Mouse (Mus musculus): ENCODE results near the gene Rabac1.

The Rabac1 gene

DNA sequence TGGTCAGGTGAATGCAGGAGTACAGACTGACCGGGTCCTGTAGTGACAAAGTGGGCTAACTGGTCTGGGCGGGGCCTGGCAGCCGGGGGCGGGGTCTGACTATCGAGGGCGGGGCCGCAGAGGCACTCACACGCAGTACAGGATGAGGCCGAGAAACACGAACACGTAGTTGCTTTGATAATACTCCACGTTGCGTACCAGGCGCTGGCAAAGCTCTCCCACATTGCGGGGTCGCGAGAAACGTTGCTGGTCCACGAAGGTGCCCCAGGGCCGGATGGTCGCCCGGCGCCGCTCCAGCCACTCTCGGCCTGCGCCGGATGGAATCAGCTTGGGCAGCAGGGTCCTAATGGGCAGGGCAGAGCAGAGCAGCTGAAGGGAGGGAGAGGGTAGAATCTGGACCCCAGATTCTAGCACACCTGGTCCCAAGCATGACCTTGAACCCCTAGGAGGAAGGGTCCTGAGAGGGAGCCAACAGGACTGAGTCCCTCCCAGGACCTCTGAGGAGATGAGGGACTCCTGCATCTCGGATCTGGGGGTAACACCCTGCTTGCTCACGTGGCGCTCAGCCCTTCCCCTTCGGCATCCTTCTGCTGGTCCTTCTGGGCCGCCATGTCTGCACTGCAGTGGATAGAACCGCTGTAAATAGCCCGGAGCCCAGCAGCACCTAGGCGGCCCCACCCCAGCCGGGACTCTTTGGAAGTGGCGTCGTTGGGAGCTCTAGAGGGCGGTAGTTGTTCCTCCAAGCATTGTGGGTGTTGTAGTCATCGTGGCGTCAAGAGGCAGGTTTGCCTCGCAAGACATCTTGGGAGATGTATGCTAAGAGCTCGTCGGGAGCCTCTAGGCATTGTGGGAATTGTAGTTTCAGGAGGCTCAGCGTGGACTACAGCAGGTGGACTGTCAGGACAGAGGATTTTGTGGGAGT is at the start of gene Rabac1:
Gene Rabac1, minus strand, starts transcription at position 783 of the 922 bp plus-strand sequence.
- peak; percentile 91 for DNase-seq (ENCODE audit: low spot score)

DNA sequence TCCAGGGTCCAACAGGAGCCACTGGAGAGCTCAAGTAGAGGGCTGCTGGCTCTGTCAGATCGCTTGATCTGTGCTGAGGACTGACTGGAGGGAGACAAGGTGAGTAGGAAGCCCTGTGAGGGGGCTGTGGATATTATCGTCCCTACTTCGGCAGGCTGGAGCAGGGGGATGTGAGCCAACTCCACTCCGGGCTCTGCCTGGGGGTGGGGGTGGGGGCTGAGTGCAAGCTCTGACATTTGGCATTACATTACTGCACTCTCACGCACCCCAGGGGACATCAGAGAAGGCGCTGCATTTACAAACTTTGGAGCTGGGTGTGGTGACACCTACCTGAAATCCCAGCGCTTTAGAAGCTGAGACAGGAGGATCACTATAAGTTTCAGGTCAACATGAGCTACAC is 39.0 kb upstream of the Rabac1 start:
- no peak for DNase-seq (ENCODE audit: low spot score)

DNA sequence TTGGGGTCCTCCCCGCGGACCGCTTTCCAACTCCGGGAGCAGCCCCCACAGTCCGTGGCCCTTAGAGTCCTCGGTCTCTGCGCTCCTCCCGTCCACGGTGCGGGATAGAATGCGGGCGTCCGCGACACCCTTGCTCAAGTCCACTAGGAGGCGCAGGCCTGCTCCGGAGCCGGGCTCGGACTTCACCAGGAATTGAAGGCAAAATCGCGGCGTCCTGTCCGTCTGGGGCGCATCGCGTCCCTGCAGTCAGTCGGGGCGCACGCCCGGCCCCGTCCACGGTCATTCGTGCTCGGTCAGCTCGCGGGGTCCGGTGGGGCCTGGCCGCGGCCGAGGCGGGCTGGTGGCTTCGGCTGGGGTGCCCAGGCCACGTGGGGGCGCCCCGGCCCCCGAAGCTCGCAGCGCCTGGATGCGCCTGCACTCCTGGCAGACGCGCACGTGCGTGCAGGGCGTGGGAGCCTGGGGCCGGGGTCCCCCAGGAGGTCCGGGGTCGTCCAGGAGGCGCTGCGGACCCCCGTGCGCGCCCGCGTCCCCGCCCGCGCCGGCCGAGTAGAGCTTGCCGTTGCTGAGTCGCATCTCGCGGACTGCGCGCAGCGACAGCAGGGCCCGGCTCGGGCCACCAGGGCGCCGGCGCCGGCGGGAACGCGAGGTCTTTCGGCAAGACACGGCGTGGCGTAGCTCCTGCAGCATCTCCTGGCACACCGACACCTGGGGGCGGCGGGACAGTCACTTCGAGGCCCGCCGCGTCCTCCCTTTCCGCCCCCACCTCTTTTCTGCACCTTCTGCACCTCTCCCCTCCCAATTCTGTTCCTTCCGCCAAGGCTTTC is 37.7 kb upstream of the Rabac1 start:
- DNase-seq (ENCODE audit: low spot score), result no peak

DNA sequence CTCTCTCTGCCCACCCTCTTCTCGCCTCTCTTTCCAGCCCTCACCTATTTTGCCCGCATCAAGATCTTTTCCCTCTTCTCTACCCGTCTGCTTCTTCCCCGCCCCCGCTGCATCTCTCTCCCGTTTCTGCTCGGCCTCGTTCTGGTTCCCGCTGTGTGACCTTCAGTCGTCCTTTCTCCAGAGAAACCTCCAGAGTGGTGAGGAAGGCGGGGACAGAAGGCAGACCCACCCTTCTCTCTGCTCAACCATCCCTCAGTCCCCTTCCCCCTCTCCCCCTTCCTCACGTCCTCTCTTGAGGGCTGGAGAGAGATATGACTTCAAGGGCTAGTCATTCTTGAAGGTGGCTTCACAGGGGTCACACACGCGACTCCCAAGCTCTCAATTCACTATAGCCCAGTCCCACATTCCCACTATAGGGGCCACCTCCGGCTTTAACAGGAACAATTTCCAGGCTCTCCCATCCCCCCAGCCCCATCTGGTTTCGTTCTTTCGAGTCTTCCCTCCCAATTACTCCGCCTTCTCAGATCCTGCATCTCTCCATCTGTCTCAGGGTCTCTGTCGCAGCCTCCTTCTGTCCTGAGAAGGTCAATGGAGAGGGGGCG is 36.6 kb upstream of the Rabac1 start:
- no peak for DNase-seq (ENCODE audit: low spot score)

DNA sequence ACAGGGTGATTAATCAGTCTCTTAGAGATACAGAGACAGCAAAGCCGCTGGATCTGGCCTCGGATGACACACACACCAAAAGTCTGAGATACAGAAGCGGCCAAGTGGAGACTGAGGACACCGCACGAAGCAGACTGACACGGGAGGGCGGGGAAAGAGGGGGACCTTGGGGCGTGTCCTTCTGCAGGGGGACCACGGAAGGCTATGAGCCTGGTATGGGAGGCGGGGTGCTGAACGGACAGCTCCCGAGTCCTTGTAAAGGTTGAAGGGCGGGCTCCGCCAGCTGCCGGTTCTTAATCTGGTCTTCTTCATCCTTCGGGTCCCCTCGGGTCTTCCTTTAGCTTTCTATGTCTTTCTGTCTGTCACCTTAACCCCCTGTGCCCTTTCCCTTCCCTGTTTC is 36.1 kb upstream of the Rabac1 start:
- peak; percentile 36 for DNase-seq (ENCODE audit: low spot score)

DNA sequence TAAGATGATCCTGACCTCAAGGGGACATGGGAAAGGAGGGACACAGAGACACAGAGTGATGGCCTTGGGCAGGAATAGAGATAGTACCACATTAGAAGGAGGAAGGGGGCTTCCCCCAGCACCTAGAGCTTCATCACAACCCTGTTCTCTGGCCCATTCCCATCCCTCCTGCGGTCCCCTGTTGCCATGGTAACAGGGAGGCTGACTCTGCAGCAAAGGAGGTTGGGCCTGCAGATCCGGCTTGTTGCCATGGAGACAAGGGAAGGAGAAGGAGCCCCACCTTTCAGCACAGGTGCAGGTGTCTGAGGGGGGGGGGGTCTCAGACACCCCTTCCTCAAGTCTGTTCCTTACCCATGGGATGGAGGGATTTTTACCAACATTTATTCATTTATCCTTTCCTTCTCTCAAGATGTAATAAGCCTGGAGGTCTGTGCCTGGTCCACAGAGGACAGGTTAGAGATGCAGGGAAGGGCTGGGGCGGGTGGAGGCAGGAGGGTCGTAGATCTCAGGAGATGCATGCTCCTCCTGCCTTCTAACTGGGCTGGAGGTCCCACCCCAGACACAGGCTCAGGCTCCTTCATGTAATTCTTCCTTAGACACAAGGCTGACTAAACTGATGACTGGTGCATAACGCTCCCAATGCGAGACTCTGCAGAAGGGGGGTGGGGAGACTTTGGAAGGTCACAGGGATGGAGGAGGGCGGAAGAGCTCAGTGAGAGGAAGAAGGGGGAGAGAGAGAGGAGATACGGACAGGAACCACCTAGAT is 35.2 kb upstream of the Rabac1 start:
- DNase-seq (ENCODE audit: low spot score), result no peak

DNA sequence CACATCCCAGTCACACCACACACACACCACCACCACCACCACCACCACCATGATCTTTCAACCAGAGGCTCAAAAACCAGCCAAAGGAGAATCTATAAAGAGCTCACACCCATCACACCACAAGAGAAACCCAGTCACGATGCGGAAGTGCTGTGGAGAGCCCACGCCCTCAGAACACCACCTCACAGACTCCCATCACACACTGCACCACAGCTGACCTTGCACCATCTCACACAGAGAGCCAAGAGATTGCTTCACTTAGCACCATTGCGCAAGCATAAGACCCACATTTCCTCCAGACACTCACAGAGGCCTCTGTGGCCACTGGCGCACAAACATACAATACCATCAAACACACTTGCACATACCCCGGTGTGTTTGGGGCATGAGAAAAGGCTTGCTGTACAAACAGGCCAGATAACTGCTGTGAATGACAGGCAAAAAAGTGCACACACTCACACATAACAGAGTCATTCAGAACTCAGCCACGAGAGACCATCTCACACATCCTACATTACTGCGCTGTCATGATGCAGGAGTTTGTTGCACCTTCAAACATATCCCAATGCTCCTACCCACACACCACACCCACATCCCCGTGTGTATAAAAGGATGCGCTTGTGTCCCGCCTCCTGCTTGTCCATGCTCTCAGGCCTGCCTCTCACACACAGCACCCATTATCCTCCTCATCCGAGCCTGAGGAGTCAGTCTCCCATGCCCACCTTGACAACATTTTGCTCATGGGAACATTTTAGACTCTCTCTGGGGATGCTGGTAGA is 34.2 kb upstream of the Rabac1 start:
- DNase-seq (ENCODE audit: low spot score), result no peak

DNA sequence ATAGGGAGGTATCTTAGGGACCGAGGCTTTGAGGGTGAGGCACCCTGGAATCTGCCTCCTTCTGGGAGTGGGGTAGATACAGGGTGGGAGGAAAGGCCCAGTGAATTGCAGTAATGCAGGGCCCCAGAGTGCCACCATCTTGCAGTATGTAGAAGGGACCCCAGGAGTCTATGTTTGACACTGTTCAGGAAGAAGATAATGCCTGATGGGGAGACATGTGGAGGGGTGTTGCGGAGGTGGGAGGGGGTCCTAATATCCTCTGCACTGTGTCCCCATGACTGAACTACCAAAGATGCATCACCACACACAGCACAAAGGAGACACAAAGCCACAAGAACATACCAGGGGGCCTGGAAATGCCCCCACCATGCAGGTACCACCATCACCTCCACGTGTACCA is 33.6 kb upstream of the Rabac1 start:
- no peak for DNase-seq (ENCODE audit: low spot score)

DNA sequence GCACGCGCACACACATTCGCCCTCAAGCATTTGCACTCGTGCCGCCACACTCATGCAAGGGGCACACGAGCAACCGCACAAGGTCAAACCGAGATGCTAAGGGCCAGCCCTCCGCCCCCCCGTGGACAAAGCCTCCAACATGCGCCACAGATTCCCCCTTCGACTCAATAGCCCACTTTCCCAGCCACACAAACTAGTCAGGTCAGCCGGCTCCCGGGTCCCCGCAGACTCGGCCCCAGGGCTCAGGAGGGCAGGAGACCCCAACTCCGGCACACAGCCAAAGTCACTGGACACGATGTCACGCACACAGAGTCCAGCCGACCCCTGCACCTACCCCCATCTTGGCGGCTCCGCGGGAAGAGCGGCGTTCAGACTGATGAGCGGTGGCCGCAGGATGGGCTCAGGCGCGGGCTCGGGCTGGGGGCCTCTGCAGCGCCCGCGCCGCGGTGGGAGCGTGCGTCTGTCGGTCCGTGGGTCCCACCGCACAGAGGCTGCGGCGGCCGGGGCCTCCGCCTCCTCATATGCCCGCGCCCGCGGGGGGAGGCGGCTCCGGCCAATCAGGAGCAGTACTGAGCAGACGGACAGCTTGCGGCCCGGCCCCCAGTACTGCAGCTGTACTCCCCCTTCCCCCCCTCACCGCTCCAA is 33.0 kb upstream of the Rabac1 start, which contains the start of gene Atp1a3:
Gene Atp1a3, minus strand, starts transcription at position 538 of the 645 bp plus-strand sequence.
- DNase-seq (ENCODE audit: low spot score), result no peak

DNA sequence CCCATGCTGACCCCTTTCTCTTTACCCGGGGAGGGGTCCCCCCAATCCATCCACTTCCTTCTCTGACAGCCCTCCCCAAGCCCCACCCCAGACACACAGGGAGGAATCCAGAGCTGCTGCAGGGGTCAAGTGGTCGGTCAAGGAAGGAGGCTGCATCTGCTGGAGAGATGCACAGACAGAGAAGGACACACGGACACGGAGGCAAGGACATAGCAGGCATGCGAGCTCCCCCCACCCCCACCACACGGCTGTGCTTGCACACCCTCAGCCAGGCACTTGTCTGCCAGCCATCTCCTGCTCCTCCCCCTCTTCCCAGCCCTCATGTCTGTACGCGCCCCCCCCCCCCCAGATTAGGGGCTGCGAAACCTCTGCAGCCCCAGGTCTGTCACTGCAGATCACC is 32.3 kb upstream of the Rabac1 start:
- DNase-seq (ENCODE audit: low spot score), result no peak

DNA sequence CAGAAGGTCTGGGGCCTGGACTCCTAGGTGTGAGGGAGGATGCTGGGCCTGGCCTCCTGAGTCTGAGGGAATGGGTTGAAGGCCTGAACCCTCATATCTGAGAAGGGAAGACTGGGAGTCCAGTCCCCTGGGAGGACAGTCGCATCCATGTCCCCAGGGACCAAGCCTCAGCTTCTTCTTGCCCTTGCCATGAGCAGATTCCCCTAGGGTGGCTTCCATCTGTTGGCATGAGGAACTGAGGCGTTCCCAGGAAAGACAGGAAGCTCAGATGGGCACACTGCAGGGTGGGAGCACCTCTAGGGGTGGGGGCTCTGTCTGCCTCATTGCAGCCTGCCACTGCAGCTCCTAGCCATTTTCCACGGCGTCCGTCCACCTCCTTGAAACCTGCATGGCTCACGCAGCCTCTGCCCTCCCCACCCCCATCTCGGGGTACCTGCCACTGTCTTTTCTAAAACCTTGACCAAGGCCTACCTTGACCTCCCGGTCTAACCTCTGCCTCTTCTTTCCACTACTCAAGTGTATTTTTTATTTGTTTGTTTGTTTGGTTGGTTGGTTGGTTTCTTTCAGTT is 31.4 kb upstream of the Rabac1 start:
- DNase-seq (ENCODE audit: low spot score), result no peak

DNA sequence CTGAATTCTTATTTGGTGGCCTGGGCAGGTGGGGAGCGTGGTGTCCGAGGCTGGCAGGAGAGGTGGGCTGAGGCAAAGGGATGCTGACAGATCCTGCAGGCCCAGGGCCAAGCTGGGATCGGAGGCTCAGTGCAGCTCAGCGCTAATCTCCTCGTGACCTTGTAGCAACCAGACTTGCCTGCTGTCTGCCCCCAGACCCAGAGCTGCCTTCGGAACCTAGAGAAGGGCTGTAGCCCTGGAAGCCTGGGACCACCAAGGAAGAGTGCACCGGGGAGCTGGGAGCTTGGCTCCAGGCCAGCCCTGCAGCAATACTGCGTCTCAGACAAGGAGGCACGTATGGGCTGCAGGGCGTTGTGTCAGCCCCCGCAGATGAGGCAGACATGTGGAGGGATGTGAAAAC is 30.7 kb upstream of the Rabac1 start:
- no peak for DNase-seq (ENCODE audit: low spot score)

DNA sequence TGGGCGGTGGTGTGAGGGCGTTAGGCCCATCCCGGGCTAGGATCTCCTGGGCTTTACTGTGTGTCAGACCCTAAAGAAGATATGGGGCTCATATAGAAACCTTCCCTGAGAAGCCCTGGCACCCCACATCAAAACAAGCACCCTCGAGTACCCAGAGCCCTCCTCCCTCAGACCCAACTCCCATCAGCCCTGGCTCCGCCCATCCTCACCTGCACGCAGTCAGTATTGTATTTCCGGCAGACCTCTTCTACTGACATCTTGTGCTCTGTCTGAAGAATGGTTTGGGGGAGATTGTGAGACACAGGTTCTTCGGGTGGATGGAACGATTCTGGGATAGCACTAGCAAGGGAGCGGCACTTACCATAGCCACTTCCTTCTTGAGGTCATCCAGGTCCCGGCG is 28.2 kb upstream of the Rabac1 start:
- no peak for DNase-seq (ENCODE audit: low spot score)

DNA sequence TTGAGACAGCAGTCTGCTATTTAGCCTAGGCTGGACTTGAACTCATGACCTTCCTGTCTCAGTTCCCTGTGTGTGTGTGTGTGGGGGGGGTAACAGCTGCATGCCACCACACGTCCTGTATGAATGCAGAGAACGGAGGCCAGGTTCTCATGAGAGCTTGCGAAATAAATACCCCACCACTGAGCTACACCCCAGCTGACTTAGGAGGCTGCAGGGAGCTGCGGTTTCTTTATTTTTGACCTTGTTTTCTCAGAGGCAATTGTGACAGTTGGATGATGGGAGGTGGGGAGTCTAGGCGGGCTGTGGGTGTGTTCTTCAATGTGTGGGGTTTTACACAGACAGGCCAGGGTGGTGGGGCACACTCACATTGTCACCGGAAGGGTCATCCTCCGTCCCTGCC is 27.7 kb upstream of the Rabac1 start:
- no peak for DNase-seq (ENCODE audit: low spot score)

DNA sequence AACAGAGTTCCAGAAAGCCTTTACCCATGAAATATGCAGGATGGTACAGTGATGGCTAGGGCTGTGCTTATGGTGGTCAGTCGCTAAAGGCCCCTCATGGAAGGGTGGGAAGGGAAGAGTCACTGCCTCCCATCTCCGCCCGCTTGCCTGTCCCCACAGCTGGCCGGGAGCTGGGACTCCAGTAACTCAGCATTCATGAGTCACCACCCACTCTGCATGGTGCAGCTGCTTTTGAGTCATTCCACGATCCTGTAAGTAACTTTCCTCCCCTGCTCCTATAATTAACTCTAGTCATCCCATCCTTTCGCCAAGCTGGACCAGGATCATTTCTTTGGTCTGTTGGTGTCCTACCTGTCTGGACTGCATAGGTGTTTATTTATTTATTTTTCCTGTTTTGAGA is 20.5 kb upstream of the Rabac1 start:
- DNase-seq (ENCODE audit: low spot score), result no peak

DNA sequence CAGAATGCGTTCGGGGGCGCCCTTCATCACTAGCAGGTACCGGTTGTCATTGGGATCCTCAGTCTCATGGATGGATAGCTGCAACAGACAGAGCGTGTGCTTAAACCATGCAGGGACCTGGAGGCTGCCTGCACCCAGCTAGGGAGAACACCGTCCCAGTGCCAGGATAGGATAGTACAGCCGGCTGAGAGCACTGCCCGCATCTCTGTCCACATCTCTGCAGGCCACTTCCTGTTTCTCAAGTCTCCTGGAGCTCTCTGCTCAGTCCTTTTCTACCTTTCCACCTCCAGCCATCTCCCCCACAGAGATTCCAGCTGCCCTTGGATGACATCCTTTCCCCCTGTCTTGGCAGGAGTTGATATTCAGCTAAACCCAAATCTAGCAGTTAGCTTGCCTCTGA is 17.9 kb upstream of the Rabac1 start:
- DNase-seq (ENCODE audit: low spot score), result no peak

DNA sequence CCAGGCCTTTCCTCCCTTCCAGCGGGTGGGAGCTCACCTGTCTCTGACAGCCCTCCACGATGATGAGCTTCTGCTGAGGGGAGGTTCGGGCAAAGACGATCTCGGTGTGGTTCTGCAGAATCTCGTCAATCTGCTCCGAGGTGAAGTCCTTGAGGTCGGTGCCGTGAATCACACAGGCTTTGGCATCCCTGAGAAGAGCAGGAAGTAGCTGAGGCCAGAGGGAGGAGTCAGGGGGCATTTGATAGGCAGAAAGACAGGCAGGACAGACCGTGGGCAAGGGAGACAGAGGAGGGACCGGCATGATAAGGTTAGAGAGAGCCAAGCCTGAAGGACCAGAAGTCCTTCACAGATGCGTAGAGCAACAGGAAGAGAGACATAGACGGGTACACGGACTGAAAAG is 15.4 kb upstream of the Rabac1 start:
- DNase-seq (ENCODE audit: low spot score), result no peak

DNA sequence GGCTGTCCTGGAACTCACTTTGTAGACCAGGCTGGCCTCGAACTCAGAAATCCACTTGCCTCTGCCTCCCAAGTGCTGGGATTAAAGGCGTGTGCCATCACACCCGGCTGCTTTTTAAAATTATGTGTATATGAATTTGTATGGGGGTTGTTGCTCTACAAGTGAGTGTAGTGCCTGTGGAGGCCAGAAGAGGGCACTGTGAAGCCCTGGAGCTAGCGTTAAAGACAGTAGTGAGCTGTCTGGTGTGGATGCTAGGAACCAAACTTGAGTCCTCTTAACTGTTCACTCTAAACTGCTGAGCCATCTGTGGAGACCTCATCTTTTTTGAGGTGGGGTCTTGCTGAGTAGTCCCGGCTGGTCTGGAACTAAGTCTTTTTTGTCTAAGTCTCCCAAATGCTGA is 13.2 kb upstream of the Rabac1 start:
- no peak for DNase-seq (ENCODE audit: low spot score)

DNA sequence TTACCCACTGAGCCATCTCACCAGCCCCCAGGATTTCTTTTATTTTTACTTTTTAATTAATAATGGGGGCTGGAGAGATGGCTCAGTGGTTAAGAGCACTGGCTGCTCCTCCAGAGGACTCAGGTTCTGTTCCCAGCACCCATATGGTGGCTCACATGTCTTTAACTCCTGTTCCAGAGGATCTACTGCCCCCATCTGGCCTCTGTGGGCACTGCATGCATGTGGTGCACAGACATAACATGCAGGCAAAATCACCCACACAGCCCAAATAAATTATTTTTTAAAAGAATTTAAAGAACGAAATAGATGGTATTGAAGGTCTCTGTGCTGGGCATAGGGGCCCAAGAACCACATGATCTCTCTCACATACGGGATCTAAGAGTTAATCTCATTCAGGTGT is 11.8 kb upstream of the Rabac1 start:
- DNase-seq (ENCODE audit: low spot score), result no peak

DNA sequence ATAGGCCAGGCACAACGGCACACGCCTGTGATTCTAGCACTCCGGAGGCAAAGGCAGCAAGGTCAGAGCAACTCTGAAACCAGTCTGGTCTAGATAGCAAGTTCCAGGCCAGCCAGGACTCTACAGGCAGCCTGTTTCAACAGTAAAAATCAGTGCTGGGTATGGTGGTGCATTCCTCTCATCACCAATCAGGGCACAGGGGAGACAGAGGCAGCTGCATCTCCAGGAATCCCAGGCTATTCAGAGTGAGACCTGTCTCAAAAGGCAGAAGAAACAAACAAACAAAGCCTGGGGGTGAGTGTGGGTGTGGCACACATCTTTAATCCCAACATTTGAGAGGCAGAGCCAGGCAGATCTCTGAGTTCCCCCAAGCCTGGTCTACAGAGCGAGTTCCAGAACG is 10.8 kb upstream of the Rabac1 start:
- no peak for DNase-seq (ENCODE audit: low spot score)
